Mouse (Mus musculus) erythroblast, adult 5-6 weeks (primary cell): ENCODE measurements around the gene Fbln1. TPM values are rescaled to one million over a fixed set of nuclear protein-coding genes. Genes with fewer than 3 reads are reported as not detected.

Experiments
- ATAC-seq: replicated peaks from 2 replicates; pipeline ENCODE4 v1.8.0; 2016; ENCODE audit warnings: moderate number of reproducible peaks, mild to moderate bottlenecking, moderate TSS enrichment, inconsistent platforms; ENCODE audit not compliant: poor library complexity, low FRiP score, severe bottlenecking
- total RNA-seq, 2 experiments: library from RNA; stranded (forward) in 1 of 2; stranded (reverse) in 1 of 2; fragments of 150-400 nt in 1 of 2; fragments of 200-764, 138-1000 nt in 1 of 2; gene quantifications; 2 replicates each; pipeline versions ENCODE4 v1.2.3 to v1.2.4; 2015 to 2017; ENCODE audit warnings: low replicate concordance in 2 of 2

Fbln1 gene
- total RNA-seq, 2 experiments from 2014 or later: not detected

GRCm38 (mm10) chr15:85202787-85203186, 3.0 kb upstream of the Fbln1 start:
- ATAC-seq: no peak

GRCm38 (mm10) chr15:85204383-85204782, 1.4 kb upstream of the Fbln1 start:
- ATAC-seq: no peak

GRCm38 (mm10) chr15:85206703-85207075, 940 bp downstream of the Fbln1 start:
- ATAC-seq: no peak

DNA sequence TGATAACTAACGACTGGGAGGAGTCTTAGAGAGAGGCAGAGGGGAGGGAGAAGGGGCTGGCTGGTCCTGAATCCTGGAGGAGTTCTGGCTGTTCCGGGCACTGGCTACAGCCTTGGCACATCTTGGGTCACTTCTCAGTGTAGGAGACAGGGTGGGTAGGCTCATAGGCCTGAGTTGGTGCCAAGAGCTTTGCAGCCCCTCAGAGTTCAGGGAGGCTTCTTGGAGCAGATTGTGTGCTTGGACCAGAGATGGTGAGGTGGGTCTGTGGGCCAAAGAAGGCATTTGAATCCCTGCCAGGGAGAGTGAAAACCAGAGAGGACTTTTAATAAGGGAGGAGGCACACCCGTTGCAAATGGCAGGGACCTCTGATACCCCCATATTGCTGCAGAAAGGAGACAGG, 1.3 kb downstream of the Fbln1 start:
- no peak for ATAC-seq

DNA sequence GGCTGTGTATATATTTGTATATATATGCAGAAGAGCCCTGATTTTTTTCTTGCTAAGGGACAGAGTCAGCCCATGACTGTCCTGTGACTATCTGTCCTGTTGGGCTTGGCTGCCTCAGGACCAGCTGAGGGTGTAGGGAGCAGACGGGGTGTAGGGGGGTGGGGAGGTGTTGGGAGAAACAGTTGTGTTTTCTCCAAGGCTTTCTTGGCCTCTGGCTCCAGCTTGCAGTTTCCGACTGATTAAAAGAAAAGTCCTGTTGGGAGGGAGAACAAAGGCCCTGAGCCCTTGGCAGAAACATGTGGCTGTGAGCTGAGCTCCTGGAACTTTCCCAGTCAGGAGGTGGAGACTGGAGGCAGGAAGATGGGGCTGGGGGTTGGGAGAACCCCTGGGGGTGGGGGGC, 2.0 kb downstream of the Fbln1 start:
- no peak for ATAC-seq

DNA sequence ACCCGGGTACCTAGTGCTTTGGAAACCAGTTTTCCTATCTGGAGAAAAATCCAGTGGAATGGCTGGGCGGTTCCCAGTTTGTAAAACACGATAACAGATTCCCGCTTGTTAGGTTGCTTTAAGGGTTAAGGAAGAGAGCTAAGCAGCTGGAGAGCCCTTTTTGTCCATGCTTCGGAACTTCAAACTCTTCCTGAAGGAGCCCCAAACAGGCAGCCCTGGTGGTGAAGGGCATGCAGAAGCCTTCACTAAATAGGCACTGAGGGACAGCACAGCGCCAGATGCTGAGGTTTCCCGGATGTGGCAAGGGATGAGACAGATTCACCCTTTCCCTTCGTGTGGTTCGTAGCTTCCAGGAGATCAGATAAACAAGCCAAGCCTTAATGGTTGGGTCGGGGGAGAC, 2.6 kb downstream of the Fbln1 start:
- ATAC-seq: no peak

DNA sequence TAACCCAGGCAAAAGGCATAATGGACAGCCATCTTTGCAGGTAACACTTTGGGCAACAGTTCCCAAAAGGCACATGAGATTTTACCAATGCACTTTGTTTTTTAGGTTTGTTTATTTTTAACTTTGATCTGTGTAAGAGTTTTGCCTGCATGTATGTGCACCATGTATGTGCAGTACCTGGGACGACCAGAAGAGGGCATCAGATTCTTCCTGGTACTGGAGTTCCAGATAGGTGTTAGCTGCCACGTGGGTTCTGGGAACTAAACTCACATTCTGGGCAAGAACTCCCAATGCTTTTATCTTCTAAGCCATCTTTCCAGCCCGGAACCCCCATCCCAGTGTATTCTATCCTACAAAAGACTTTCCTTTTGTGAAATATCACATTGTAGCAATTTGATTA, 3.6 kb downstream of the Fbln1 start:
- ATAC-seq: no peak

GRCm38 (mm10) chr15:85210686-85211085, 4.9 kb downstream of the Fbln1 start:
- ATAC-seq: no peak

DNA sequence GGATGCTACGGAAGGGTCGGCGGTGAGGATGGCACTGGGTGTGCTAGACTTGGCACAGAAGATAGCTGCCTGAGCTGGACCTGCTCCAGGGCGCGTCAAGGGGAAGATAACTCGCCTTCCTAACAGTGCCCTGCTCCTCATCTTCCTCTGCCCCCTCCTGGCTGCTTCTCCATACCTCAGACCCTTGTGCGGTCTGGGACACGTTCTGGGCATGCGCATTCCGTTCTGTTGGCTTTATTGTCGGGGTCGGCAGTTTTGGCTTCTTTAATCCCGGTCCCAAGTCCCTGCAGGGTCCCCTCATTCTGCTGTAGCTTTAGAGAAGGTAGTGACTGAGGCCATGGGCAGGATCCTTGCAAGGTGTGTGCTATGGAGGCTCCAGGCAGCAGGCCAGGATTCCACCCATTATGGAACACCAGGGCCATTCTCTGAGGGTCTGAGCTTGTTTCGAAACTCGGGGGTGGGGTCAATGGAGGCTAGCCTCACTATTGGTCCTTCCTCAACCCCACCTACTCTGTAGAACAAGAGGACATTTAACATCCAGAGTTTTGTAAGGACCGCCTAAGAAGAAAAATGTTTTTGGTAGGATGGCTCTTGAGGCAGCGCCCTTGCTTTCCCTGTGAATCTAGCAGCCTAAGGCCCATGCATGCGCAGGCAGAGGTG, 5.5 kb downstream of the Fbln1 start:
- ATAC-seq: no peak

DNA sequence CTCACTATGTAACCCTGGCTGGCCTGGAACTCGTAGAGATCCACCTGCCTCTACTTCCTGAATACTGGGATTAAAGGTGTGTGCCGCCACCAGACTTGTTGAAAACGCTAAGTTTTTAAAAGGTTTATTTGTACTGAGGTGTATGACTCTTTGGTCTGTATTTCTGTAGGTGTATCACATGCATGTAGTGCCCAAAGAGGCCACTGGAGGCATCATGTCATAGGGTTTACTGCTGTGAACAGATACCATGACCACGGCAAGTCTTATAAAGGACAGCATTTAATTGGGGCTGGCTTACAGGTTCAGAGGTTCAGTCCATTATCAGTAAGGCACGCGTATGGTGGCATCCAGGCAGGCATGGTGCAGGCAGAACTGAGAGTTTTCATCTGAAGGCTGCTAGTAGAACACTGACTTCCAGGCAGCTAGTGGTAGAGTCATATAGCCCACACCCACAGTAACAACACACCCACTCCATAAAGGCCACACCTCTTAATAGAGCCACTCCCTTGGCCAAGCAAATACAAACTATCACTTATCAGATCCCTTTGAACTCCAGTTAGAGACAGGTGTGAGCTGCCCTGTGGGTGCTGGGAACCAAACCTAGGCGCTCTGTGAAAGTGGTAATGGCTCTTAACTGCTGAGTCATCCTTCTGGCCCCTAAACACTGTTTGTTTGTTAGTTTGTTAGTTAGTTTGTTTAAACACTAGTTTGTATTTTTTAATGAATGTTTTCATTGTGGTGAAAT, 10.5 kb downstream of the Fbln1 start:
- ATAC-seq: no peak

DNA sequence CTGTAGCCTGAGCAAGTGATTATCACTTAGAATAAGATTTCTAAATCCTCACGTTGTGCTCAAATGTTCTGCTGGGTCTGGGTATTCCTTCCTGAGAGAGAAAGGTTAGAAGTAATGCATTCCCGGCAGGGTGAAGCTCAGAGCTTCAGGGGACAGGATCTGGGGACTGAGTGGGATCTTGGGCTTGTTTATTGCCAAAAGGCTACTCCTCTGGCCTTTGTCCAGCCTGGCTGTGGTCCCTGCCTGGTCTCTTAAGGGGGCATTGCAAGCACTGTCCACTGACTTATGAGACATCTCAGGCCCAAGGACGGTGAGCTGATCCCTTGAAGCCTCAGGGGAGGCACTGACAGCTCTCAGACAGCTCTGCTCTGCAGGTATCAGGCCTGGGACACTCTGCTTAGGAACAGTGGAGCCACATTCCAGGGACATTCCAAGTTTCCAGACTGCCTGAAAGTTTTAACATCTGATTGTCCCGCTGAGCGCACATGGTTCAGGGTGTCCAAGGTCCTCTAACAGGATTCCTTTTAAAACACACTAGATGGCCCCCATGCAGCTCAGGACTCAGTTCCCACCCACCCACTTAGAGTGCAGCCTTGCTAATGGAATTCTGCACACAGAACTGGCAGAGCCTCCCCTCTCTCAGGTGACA, 13.0 kb downstream of the Fbln1 start:
- ATAC-seq: no peak

DNA sequence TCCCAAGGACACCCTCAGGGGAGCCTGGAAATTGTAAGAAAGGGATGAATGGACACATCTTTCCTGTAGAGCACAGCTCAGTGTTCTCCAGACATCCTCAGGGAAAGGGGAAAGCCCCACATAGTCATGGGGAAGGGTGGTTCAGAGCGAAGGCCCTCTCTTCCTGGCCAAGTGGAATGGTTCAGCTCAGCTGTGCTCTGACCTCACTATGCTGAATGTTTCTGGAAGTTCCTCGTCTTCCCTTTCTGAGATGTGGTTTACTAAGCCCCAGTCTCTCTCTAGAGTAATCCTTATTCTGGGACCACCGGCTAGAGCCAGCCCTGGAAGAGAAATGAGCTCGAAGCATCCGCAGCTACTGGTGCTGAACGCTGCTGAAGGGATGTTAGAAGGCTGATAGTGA, 14.6 kb downstream of the Fbln1 start:
- ATAC-seq: no peak

GRCm38 (mm10) chr15:85221115-85221854, 15.5 kb downstream of the Fbln1 start:
- no peak for ATAC-seq

DNA sequence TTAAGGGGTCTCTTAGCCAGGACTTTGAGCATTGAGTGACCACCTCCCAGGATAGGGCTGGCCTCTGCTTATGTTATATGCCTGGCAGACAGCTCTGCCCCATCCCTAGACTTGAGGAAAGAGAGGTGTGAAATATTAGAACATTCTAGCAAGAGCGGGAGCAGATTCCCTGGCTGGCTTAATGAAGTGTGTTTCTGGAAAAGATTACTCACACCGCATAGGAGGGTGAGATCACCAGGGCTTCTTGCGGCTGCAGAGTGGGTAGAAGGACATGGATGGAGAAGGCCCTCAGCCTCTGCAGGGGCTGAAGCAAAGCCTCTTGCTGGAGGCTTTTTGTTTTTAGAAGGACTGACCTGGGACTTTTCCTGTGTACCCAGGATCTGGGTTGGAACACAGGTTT, 19.9 kb downstream of the Fbln1 start:
- no peak for ATAC-seq

- no peak for ATAC-seq
Observed at GRCm38 (mm10) chr15:85226841-85227240, 21.1 kb downstream of the Fbln1 start.

DNA sequence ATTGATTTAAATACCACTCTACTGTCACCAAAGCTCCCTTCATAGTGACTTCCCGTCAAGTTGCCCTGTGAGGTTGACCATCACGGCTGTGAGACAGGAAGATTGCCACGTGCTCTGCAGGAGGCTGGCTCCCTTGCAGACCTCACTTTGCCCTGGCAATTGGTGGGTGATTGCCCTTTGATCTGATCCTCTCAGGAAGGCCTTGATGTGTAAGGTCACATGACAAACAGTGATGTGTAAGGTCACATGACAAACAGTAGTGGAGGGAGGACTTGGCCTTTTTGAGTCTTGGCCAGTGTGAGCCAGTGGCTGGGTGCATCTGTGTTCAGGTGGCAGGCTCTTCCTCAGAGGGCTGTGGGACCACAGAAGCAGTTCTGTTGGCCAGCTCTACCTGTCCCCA, 22.8 kb downstream of the Fbln1 start:
- no peak for ATAC-seq

DNA sequence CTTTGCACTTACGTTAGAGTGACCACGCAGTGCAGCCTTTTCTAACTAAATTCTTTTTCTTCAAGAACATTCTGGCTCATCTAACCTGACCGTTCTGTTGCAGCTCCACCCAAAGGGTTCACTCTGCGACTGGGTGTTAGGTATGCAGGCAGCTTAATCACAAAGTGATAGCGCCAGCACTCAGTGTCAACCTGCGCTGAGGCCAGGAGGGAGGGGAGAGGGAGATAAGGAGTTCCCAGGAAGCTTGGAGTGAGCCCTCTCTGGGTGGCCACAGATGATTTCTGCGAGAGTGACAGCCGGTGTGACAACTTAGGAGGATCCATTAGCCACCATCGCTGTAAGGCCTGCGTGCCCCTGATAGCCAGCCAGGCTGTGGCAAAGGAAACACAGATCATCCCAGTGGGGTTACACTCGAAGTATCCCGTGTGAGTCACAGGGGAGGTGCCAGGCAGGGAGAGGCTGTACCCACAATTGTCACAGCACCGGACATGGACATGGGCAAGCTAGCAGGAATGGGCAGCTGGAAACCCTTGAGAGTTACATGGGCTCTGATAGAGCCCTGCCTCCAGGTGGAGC, 24.3 kb downstream of the Fbln1 start:
- ATAC-seq: no peak

GRCm38 (mm10) chr15:85230613-85231012, 24.9 kb downstream of the Fbln1 start:
- no peak for ATAC-seq

- ATAC-seq: peak; percentile 55
Observed at GRCm38 (mm10) chr15:85231443-85232255, 25.9 kb downstream of the Fbln1 start.

GRCm38 (mm10) chr15:85232256-85232535, 26.4 kb downstream of the Fbln1 start:
- no peak for ATAC-seq
